Mouse (Mus musculus) layer of hippocampus, postnatal 14 days (tissue): ENCODE results near the gene 4930558K02Rik. TPM values are rescaled to one million over a fixed set of nuclear protein-coding genes. Genes with fewer than 3 reads are reported as not detected.

Experiments used
- DNase-seq, 2 experiments: peaks; one replicate each; pipeline ENCODE4 v3.0.0; 2021 to 2022; ENCODE audit warnings: low spot score in 2 of 2, mixed read lengths in 1 of 2
- long read RNA-seq, 2 experiments: library from polyadenylated mRNA; stranded (forward); transcript quantifications; one replicate each; pipeline ENCODE4 v2.0.0; 2021
- total RNA-seq, 2 experiments: library from RNA; stranded (reverse); gene quantifications; 2 replicates each; pipeline ENCODE4 v1.2.3; 2021

The 4930558K02Rik gene
- total RNA-seq = not detected
- long read RNA-seq, experiment 1 = 0 reads
- long read RNA-seq, experiment 2 = 0 reads

DNA sequence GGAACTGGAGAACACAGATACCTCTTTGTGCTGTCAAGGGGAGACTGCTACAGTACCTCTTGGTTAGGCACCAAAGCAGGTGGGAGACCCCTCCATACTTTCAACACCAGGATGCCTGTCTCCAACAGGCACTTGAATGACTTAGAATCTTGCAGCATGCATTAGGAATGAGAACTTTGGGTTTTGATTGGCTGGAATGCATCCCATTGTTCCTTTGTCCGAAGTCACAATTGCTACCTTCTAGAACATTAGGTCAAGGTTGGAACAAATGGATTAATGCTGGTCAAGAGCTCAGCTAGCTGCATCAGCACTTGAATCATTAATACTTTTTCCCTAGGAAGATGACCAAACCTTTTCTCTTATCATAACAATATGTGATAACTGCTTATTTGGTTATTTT is at the start of gene 4930558K02Rik:
Gene 4930558K02Rik (minus strand): TSS at position 101 of the 400 bp plus-strand sequence.
- no peak for DNase-seq

DNA sequence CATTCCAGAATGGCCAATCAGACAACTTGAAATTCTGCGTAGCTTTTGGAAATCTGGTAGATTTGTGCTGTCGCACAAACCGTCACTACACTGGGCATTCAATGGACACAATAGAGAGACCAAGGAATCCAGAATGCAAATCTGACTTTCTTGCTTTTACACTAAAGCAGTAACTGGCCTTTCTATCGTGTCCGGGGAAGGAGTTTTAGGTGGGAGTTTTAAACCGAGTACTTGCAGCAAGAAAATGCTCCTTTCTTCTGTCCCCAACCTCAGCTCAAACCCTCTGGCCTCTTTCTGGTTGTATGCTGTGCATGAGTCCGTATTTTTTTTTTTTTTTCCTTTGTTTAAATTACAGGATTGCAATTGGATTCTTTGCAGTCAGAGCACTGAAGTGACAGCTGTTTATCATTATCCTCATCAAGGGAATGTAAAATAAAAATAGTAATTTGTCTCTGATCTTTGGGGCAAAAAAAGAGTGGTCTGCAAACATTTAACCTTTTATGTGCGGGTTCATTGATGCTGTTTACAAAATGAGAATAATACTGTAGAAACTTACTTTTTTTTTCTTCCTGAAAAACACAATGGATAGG is 44.3 kb upstream of the 4930558K02Rik start:
- no peak for DNase-seq

DNA sequence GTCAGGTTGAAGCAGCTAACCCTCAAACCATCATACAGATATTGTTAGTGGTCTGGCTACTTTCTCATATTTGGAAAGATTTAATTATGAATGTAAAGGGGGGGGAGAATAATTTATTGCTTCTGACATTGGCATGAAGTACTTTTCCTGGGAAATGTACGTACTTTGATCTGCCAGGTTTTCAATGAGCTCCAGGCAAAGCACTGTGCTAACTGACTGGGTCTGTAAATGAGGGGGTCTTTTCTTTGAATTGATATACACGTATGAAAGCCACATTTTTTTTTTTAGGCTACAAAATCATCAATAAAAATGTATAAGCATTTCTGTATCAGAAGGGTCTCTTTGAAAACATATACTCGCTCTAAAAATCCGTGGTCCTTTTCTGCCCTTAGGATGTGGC is 41.3 kb upstream of the 4930558K02Rik start:
- DNase-seq = no peak

DNA sequence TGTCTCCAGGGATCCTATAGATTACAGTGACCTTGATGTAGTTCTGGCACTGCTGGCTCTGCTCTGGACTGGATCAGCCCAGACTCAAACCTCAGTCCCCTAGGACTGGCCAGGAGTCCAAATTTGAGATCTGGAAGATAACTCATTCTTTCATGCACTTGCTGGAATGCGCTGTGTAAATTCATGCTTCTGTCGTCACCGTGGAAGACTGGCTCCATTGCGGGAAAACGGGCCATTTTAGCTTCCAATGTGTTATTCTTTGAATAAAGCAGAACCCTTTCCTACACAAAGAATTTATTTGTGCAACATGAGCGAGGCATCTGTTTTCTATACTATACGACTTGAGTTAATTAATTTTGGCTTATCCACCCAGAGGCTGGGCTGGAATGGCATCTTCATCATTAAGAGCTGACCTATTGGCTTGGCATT is 40.9 kb upstream of the 4930558K02Rik start:
- no peak for DNase-seq

DNA sequence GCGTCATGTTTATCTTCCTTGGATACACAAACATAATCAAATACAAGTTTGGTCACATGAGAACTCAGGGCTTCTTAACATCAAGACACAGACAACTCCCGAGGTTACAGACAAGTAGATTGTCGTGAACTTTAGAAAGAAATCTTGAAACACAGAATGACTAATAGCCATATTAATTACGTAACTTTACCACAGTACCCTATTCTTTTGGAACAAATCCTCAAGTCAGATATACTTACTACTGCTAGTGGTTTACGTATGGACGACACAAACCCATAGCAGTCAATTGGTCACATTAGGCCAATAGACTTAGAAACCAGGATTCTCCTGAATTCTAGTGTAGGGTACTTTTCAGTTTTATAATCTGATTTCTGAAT is 39.2 kb upstream of the 4930558K02Rik start:
- no peak for DNase-seq

DNA sequence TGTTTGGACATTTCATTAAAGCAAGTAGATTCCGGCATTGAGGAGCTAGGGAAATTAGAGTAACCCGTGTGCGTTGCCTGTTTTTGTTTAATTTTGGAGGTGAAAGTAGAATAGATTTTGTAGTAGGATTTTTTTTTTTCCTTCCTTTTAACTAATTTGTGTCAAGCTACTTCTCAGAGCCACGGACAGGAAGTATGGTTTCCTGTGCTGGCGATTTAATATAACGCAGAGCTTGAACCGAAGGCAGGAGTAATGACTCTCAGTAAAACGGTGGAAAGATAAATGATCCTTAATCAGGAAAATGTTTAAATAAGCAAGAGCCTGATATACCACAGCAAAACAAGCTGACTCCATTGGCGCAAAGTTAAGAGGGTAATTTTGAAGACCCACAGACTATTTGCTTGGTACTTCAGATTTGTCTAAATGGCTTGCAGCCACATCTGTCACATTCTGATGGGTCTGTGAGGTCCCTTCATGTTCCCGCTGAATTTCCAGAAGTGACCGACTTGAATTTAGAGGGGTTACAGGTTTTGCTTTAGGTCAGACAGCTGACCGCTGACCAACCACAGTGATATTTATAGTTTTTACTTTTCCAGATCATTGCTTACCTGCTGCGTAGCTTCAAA is 38.7 kb upstream of the 4930558K02Rik start:
- no peak for DNase-seq

DNA sequence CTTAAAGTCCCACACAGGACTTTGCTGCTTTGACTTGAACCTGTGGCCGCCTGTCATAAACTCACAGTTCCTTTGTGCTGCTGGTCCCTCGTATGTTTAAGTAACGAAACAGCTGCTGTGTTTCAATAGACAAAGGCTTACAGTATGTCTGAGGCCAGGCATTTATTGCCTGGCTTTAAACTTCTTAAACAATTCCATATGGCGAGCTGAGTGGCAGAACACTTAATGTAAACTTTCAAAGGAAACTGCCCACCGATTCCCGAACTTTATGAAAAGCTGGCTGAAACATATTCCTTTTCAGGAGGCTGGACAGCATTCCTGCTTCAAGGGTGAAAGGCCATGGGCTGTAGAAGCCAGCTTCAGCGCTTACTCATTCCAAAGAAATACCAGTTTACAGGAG is 37.5 kb upstream of the 4930558K02Rik start:
- DNase-seq = no peak

DNA sequence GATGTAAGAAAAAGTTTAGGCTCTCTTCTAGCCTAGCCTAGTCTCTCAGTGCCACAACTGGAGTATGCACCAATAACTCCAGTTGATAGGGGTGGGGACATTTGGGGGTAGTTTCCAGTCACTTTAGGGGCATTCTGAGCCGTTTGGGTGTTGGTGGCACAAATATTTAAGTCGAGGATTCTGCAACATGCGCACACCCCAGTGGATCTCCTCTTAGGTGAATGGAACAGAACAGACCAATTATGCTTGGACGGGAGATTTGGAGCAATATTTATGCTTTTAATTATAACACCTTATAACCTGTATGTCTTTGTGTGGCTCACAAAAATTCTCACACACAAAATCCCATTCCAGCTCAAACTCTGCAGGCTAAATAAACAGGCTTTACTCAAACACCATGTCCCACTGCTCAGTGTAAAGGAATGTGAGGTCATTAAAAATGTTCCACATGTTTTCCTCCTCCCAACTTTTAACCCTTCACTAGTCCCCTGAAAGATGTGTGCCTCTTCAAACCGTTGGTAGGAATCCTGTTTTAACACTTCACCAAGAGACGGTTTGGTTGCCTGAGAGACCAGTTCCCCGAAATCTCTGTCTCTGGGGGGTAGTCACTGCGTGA is 35.9 kb upstream of the 4930558K02Rik start:
- no peak for DNase-seq

DNA sequence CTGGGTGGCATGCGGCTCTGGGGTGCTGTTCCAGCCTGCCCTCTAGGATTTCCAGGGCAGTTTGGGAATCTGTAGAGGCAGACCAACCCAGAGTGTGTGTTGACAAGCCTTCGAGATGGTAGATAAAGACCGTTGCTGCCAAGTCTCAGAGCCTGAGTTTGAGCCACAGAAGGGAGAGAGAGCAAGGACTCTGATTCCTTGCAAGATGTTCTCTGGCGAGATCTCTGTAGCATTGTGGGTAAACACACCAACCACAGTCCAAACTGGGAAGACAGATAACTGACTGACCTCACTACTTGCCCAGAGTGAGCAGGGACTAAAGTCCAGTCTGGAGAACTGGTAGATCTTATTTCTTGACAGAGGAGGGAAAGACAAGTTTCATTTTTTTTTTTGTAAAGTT is 34.1 kb upstream of the 4930558K02Rik start:
- no peak for DNase-seq

DNA sequence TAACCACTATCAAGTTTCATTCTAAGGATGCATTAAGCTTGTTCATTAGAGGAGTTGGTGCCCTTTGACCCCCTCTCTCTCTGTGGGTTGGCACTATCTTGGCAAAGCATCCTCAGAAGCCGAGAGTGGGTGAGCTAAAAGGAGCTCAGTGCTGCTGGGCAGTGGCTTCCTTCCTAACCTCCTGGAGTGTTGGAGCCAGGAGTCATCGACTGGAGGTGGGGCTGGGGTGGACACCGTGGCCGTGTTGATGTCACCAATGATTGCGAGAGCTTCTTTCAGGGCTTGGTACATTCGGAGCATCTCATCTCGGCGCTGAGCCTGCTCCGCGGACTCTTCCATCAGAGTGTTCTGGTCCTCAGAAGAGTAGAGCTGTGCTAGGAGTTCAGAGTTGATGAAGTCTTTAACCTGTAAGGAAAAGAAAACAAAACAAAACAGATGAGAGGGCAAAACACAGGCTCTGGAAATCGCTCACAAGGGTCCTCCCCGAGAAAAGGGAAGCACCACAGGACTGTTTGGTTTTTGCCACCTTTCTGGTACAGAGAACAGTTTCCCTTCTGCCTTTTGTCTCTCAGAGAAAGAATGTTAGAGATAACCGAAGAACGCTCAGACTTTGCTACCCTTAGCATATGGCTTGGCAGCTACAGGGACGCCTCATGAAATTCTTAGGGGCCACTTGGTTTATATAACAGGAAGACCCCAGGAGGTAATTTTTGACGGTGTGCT is 32.2 kb upstream of the 4930558K02Rik start:
- no peak for DNase-seq

DNA sequence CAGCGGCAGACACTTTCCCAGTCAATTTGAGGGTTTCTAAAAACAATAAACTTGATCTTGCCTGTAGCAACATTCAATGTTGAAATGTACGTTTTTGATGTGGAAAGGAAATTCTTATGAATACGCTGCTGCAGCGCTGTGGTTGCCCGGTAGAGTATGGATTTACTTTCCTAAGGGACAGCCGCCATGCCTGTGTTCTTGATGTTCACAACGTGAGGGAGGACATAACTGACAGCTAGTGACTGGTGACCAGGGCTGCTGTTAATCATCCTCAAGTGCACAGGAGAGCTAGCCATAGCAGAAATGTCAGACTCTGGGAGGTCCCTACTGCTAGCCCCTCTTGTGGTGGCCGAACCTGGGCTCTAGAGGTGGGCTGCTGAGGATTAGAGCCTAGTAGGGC is 29.6 kb upstream of the 4930558K02Rik start:
- no peak for DNase-seq

DNA sequence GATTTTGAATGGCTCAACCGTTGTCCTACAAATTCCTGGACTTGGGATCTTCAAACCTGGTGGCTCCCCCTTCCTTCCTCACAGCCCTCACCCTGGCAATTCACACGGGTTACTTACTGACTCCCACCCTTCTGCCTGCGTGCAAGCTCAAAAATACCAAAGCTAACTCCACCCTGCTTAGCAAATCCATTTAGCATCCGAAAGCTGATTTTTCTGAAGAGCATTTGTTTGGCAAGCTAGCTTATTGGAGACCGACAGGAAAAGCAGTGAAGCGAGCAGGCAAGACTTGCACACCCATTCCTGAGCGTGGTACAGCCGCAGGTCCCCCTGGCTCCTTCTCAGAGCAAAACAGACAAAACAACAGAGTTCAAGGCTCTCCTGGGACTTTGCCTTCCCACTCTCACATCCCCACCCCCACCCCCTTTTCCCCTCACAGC is 29.2 kb upstream of the 4930558K02Rik start:
- DNase-seq = no peak

DNA sequence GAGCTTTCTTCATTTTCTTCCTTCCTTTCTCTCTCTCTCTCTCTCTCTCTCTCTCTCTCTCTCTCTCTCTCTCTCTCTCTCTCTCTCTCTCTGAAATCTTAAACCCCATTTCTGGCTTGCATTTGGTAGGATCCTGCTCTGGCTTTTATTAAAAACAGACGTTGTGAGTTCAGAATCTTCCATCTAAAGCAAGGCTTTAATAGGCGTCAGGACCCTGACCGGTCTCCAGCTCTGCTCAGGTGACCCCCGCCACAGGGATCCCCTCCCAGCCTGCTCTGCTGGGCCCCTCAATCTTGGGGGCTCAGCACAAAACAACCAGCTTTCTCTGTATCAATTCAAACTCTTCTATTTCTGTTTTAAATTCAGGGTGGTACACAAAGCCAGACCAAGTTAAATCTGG is 28.8 kb upstream of the 4930558K02Rik start:
- no peak for DNase-seq

DNA sequence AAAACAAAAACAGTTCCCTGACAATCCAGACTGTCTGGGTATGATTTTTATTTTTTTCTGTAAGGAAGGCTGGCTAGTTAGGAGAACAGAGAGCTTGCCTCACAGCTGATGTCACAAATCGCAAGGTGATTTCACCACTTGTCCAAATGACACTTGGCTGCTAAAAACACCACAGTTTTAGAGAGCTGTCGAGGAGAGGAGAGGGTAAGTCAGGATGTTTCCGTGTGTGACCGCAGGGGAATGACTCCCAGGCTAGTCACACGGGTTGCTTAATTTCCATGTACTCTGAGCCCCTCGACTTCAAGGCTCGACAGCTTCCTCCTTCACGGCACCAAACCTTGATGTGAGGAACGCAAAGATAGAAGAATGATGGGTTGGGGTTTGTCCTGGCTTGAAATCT is 26.7 kb upstream of the 4930558K02Rik start:
- no peak for DNase-seq

DNA sequence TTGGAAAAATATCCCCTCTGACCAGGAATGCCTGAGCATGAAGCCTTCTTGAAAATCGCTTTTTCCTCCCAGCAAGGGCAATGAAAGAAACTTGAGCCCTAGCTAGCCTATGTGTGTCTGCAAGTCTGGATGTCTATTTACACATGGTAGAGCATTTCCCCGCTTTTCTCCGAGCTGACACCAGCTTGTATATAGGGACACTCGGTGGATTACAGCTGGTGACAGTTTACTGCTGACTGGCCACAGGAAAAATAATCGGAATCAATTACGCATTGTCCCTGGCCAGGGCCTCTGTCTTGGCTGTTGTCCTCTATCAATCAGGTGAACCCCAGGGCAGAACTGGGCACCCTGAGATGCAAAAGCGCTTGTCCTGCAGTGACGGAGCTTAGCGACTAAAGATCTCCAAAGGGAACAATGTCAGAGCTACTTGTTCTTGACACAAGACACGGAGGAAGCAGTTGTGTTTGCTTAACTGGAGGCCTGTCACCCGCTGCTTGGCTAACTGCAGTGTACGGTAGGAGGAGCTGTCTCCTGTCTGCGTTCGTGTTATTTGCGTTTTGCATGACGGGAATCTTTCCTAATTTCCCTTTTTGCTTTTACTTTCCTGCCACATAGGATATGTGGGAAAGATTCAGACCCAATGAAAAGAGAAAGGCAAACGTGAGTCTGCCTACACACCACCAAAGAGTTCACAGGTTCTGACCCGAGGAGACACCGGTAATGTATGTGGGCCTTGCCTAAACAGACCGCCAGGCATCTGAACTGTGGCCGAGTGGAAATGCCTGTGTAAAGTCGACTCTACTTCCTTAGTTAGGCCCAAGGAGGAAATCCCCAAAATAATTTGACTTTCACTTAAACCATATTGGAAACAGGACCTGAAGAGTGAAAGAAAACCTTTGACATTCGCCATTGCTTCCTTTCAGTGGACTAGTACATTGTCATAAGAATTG is 25.7 kb upstream of the 4930558K02Rik start:
- DNase-seq = no peak

DNA sequence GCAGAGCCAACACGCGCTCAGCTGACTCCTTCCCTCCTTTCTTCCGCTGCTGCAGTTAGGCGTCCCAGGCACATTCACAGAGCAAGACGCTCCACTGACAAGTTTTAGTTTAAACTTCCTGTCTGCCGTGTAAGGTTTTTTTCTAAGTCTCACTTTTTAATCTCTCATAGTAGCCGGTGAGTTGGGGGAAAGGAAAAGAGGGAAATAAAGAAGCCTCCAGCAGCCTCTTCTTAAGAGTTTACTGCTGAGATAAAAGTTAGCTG is 25.0 kb upstream of the 4930558K02Rik start:
- DNase-seq = no peak

DNA sequence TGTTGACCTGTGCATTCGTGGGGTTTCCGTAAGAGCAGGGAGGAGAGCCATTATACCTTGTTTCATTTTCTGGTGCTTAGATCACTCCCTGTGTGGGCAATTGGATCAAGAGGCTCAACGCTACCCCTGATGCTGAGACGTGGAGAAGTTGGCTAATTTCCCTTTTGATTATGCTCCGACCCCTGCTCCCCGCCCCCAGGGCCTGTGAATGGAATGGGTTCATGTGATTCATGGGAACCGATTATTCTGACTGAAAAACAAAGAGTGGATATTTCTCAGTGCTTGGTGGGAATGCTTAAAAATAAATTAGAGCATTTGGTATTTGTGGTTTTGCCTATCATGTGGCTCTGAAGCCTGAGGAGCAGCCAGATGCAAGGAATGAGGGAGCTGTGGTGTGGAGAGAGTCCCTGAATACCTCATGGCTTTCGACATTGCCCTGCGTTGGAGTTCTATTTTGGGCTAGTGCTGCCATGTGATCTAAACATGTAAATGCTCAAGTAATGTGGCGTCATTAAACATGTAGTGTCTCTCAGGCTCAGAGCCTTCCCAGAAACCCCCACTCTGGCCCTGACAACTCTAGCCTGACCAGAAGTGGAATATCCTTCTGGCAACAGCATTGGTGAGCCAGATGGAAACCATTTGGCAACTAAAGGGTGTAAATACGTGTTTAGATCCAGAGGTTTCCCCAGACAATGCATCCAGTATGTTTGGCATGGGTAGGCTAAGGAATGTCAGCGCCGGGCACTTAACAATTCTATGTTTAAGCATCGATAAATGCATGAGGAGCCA is 24.5 kb upstream of the 4930558K02Rik start:
- no peak for DNase-seq

DNA sequence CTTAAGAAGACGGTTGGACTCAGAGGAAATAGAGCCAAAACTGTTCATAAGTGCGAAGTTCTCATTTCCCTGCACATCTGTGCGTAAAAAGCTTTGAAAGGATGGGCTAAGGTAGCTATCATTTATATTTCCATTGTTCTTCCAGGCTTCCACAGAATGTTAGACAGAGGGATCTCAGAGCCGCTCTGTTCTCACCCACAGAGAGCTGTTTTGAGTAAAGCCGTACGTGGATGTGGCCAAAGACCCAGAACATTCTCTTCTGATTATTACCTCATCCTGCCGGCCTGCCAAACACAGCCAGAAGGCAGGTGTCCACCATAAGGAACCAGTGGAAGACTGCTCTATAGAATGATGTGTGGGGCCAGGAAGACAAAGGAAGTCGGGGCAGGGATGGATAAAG is 21.9 kb upstream of the 4930558K02Rik start:
- no peak for DNase-seq

DNA sequence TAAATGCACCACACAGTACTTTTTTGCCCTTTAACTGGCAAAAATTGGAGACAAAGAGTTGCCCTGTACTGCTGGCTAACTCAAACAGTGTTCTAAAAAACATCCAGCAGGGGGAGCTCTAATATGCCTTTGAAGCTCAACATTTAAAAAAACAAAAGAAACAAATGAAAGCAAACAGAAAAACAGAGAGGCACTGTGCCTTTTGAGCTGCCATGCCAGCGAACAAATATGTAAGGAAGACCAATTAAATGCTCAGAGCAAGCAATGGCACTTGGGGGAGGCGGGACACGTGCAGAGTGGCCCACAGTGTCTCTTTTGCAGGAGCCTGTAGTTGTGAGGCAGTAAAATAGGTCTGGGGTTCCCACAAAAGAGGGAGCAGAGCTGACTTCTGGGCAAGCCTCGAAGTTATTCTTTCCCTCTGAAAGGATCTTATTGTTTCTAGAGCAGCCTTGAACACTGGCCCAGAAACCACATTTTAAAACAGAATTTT is 20.5 kb upstream of the 4930558K02Rik start:
- peak; percentile 73 to 90 for DNase-seq

DNA sequence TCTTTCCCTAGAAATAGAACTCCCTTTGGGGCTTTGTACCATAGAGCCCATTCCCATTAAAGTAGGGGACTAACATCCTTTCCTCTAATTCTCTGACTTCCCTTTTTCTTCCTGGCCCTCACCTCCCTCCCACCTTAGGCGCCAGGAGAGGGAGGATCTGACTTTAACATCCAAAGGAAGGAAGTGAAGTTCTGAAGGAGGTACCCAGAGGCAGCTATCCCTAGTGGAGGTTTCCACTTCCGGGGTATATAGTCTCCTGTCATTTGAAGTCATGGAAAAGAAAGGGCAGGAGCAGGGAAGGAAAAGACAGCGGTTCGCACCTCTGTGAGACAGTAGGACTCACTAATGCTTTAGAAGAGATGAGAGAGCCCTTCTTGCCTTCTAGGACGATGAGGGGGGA is 19.9 kb upstream of the 4930558K02Rik start:
- no peak for DNase-seq
